Mouse (Mus musculus): ENCODE results near the gene 2410002F23Rik. TPM values are rescaled to one million over a fixed set of nuclear protein-coding genes. Genes with fewer than 3 reads are reported as not detected.

The 2410002F23Rik gene
- polyA plus RNA-seq, 1 experiment: 68.9 TPM

- TF ChIP-seq CTCF (IDR thresholded peaks at IDR 0.05; ENCODE audit: control insufficient read depth, insufficient read depth, insufficient read length): no peak
- no peak for TF ChIP-seq USF1 (IDR thresholded peaks at IDR 0.05; ENCODE audit: low read depth)
- TF ChIP-seq FOSL1 (IDR thresholded peaks at IDR 0.05; ENCODE audit: insufficient read depth, low read length, poor library complexity, severe bottlenecking): no peak
- TF ChIP-seq MYOG (IDR thresholded peaks at IDR 0.05; ENCODE audit: control insufficient read depth, extremely low read depth, insufficient read length): no peak
- no peak for TF ChIP-seq MYOD1 (IDR thresholded peaks at IDR 0.05; ENCODE audit: control insufficient read depth, insufficient read length, low read depth)
- no peak for TF ChIP-seq CEBPB (IDR thresholded peaks at IDR 0.05; ENCODE audit: low read depth)
- TF ChIP-seq MAX (IDR thresholded peaks at IDR 0.05): no peak
- Histone ChIP-seq H3K79me2 (ENCODE audit: control insufficient read depth, insufficient read depth) (no peaks in the 10 kb centered on the region), H3ac (ENCODE audit: control insufficient read depth, insufficient read length, low read depth) (no peak within 1 kb of the TSS), H3K4me3 (ENCODE audit: insufficient read depth, poor library complexity, severe bottlenecking) (no peak within 1 kb of the TSS), H3K79me3 (ENCODE audit: low read depth) (no peaks in the 10 kb centered on the region), H3K36me3 (ENCODE audit: control insufficient read depth, insufficient read depth) (no peaks in the 10 kb centered on the region), H3K27me3 (ENCODE audit: control insufficient read depth, insufficient read depth, insufficient read length) (peaks cover 26% of the 10 kb centered on the region)
Measured at GRCm38 (mm10) chr7:44225076-44225475, 21.4 kb upstream of the 2410002F23Rik start, which contains the start of gene Klk1. Gene Klk1, plus strand, starts transcription at chr7:44225360.

- no peak within 1 kb of the TSS for H3K4me3 ChIP-seq (ENCODE audit: insufficient read depth, poor library complexity, severe bottlenecking)
- TF ChIP-seq CTCF (IDR thresholded peaks at IDR 0.05; ENCODE audit: control insufficient read depth, insufficient read depth, insufficient read length) (no peak), MAX (IDR thresholded peaks at IDR 0.05) (no peak), USF1 (IDR thresholded peaks at IDR 0.05; ENCODE audit: low read depth) (no peak), MYOG (IDR thresholded peaks at IDR 0.05; ENCODE audit: control insufficient read depth, extremely low read depth, insufficient read length) (no peak), CEBPB (IDR thresholded peaks at IDR 0.05; ENCODE audit: low read depth) (no peak), MYOD1 (IDR thresholded peaks at IDR 0.05; ENCODE audit: control insufficient read depth, insufficient read length, low read depth) (no peak), FOSL1 (IDR thresholded peaks at IDR 0.05; ENCODE audit: insufficient read depth, low read length, poor library complexity, severe bottlenecking) (no peak)
- H3K27me3 ChIP-seq (ENCODE audit: control insufficient read depth, insufficient read depth, insufficient read length): peaks cover 27% of the 10 kb centered on the region
Measured at GRCm38 (mm10) chr7:44235909-44236308, 10.6 kb upstream of the 2410002F23Rik start, which contains the start of gene Gm36864. Gene Gm36864, plus strand, starts transcription at chr7:44236177.

GRCm38 (mm10) chr7:44239913-44240312 is 6.6 kb upstream of the 2410002F23Rik start:
- peaks cover 23% of the 10 kb centered on the region for H3K27me3 ChIP-seq (ENCODE audit: control insufficient read depth, insufficient read depth, insufficient read length)
- H3ac ChIP-seq (ENCODE audit: control insufficient read depth, insufficient read length, low read depth): no peak overlapping the region
- no peaks in the 10 kb centered on the region for H3K36me3 ChIP-seq (ENCODE audit: control insufficient read depth, insufficient read depth)
- no peaks in the 10 kb centered on the region for H3K79me2 ChIP-seq (ENCODE audit: control insufficient read depth, insufficient read depth)
- no peak overlapping the region for H3K4me3 ChIP-seq (ENCODE audit: insufficient read depth, poor library complexity, severe bottlenecking)
- no peak for TF ChIP-seq MYOD1 (IDR thresholded peaks at IDR 0.05; ENCODE audit: control insufficient read depth, insufficient read length, low read depth)
- TF ChIP-seq MYOG (IDR thresholded peaks at IDR 0.05; ENCODE audit: control insufficient read depth, extremely low read depth, insufficient read length): no peak
- no peak for TF ChIP-seq CEBPB (IDR thresholded peaks at IDR 0.05; ENCODE audit: low read depth)
- H3K79me3 ChIP-seq (ENCODE audit: low read depth): no peaks in the 10 kb centered on the region

More at GRCm38 (mm10) chr7:44235909-44236308, 10.6 kb upstream of the 2410002F23Rik start, which contains the start of gene Gm36864:
- Histone ChIP-seq H3K36me3 (ENCODE audit: control insufficient read depth, insufficient read depth) (no peaks in the 10 kb centered on the region), H3ac (ENCODE audit: control insufficient read depth, insufficient read length, low read depth) (no peak within 1 kb of the TSS), H3K79me3 (ENCODE audit: low read depth) (no peaks in the 10 kb centered on the region), H3K79me2 (ENCODE audit: control insufficient read depth, insufficient read depth) (no peaks in the 10 kb centered on the region)

GRCm38 (mm10) chr7:44240712-44241111 is 5.8 kb upstream of the 2410002F23Rik start:
- no peak for TF ChIP-seq MYOD1 (IDR thresholded peaks at IDR 0.05; ENCODE audit: control insufficient read depth, insufficient read length, low read depth)
- TF ChIP-seq CEBPB (IDR thresholded peaks at IDR 0.05; ENCODE audit: low read depth): no peak
- TF ChIP-seq MAX (IDR thresholded peaks at IDR 0.05): no peak
- TF ChIP-seq USF1 (IDR thresholded peaks at IDR 0.05; ENCODE audit: low read depth): no peak
- TF ChIP-seq FOSL1 (IDR thresholded peaks at IDR 0.05; ENCODE audit: insufficient read depth, low read length, poor library complexity, severe bottlenecking): no peak
- TF ChIP-seq MYOG (IDR thresholded peaks at IDR 0.05; ENCODE audit: control insufficient read depth, extremely low read depth, insufficient read length): no peak
- no peak for TF ChIP-seq CTCF (IDR thresholded peaks at IDR 0.05; ENCODE audit: control insufficient read depth, insufficient read depth, insufficient read length)
- peaks cover 21% of the 10 kb centered on the region for H3K27me3 ChIP-seq (ENCODE audit: control insufficient read depth, insufficient read depth, insufficient read length)
- H3K4me3 ChIP-seq (ENCODE audit: insufficient read depth, poor library complexity, severe bottlenecking): no peak overlapping the region
- H3ac ChIP-seq (ENCODE audit: control insufficient read depth, insufficient read length, low read depth): no peak overlapping the region
- H3K79me3 ChIP-seq (ENCODE audit: low read depth): no peaks in the 10 kb centered on the region
- H3K36me3 ChIP-seq (ENCODE audit: control insufficient read depth, insufficient read depth): no peaks in the 10 kb centered on the region
- H3K79me2 ChIP-seq (ENCODE audit: control insufficient read depth, insufficient read depth): peaks cover 4% of the 10 kb centered on the region

- TF ChIP-seq MYOG (IDR thresholded peaks at IDR 0.05; ENCODE audit: control insufficient read depth, extremely low read depth, insufficient read length): no peak
- H3K27me3 ChIP-seq (ENCODE audit: control insufficient read depth, insufficient read depth, insufficient read length): peaks cover 18% of the 10 kb centered on the region
- peaks cover 8% of the 10 kb centered on the region for H3K79me2 ChIP-seq (ENCODE audit: control insufficient read depth, insufficient read depth)
Measured at GRCm38 (mm10) chr7:44241163-44241562, 5.4 kb upstream of the 2410002F23Rik start.

GRCm38 (mm10) chr7:44244080-44244479 is 2.4 kb upstream of the 2410002F23Rik start:
- Histone ChIP-seq H3K79me3 (ENCODE audit: low read depth) (peaks cover 22% of the 10 kb centered on the region), H3K79me2 (ENCODE audit: control insufficient read depth, insufficient read depth) (peaks cover 34% of the 10 kb centered on the region), H3K36me3 (ENCODE audit: control insufficient read depth, insufficient read depth) (peaks cover 10% of the 10 kb centered on the region), H3K4me3 (ENCODE audit: insufficient read depth, poor library complexity, severe bottlenecking) (no peak overlapping the region), H3K27me3 (ENCODE audit: control insufficient read depth, insufficient read depth, insufficient read length) (peaks cover 6% of the 10 kb centered on the region), H3ac (ENCODE audit: control insufficient read depth, insufficient read length, low read depth) (no peak overlapping the region)
- no peak for TF ChIP-seq MYOG (IDR thresholded peaks at IDR 0.05; ENCODE audit: control insufficient read depth, extremely low read depth, insufficient read length)
- TF ChIP-seq CTCF (IDR thresholded peaks at IDR 0.05; ENCODE audit: control insufficient read depth, insufficient read depth, insufficient read length): no peak
- no peak for TF ChIP-seq CEBPB (IDR thresholded peaks at IDR 0.05; ENCODE audit: low read depth)
- no peak for TF ChIP-seq USF1 (IDR thresholded peaks at IDR 0.05; ENCODE audit: low read depth)

More at GRCm38 (mm10) chr7:44241163-44241562, 5.4 kb upstream of the 2410002F23Rik start:
- Histone ChIP-seq H3K79me3 (ENCODE audit: low read depth) (no peaks in the 10 kb centered on the region), H3K36me3 (ENCODE audit: control insufficient read depth, insufficient read depth) (no peaks in the 10 kb centered on the region), H3ac (ENCODE audit: control insufficient read depth, insufficient read length, low read depth) (no peak overlapping the region), H3K4me3 (ENCODE audit: insufficient read depth, poor library complexity, severe bottlenecking) (no peak overlapping the region)
